In genomic region chr4:137527872-137528271, GRCm38 (mm10) we compare ENCODE assay signal across 22 mouse cellular contexts. TPM values are rescaled to one million over a fixed set of nuclear protein-coding genes. Genes with fewer than 3 reads are reported as not detected.
DNase-seq lines count a peak whose midpoint lies in the region; ATAC-seq and TF ChIP-seq lines count a peak whose summit lies in the region.
"Had no signal": no experiment of that assay in that cellular context is flagged by ENCODE, and none has a peak within 500 bp of the region (broad histone marks: within the 10 kb centered on the region; RNA-seq: fewer than 3 reads in every experiment).

No protein-coding gene starts in this region.

- H3K9ac ChIP-seq in forebrain, postnatal 0 days = no peak overlapping the region
- H3K9ac ChIP-seq: embryonic facial prominence, embryonic 13.5 days; heart, embryonic 15.5 days; hindbrain, embryonic 15.5 days had no signal

- no peak for DNase-seq in gastrocnemius, adult 2 months
- no peak for DNase-seq in gastrocnemius, postnatal 4 days (ENCODE audit: low spot score in 2 of 2)
- peak; percentile 33 to 73 for DNase-seq in heart, adult 9 months (ENCODE audit: low spot score in 2 of 2)
- no peak for DNase-seq in heart, postnatal 14 days
- DNase-seq in lung, postnatal 36 days = peak; percentile 17
- DNase-seq in lung, adult 18-20 months = no peak
- no peak for DNase-seq in forebrain, postnatal 0 days
- DNase-seq: cerebellum, adult 11-12 months; cerebellum, adult 9-10 months; cerebellum, postnatal 25 days; gastrocnemius, postnatal 10 days had no signal

- WGBS in forebrain, postnatal 0 days = 80% methylated on average over 6 of the region's 6 CpGs

- H3K4me1 ChIP-seq in forebrain, postnatal 0 days (ENCODE audit: insufficient read depth) = no peaks in the 10 kb centered on the region
- H3K4me1 ChIP-seq: embryonic facial prominence, embryonic 13.5 days; heart, embryonic 15.5 days; hindbrain, embryonic 15.5 days had no signal

- no peaks in the 10 kb centered on the region for H3K36me3 ChIP-seq in forebrain, postnatal 0 days (ENCODE audit: insufficient read depth)
- H3K36me3 ChIP-seq: hindbrain, embryonic 15.5 days had no signal

- H3K4me2 ChIP-seq in forebrain, postnatal 0 days (ENCODE audit: low read depth) = no peak overlapping the region
- H3K4me2 ChIP-seq: embryonic facial prominence, embryonic 13.5 days; heart, embryonic 15.5 days; hindbrain, embryonic 15.5 days had no signal

- no peaks in the 10 kb centered on the region for H3K27me3 ChIP-seq in forebrain, postnatal 0 days (ENCODE audit: insufficient read depth, low read length)
- H3K27me3 ChIP-seq: embryonic facial prominence, embryonic 13.5 days; heart, embryonic 15.5 days; hindbrain, embryonic 15.5 days had no signal

- no peak for ATAC-seq in forebrain, postnatal 0 days
- ATAC-seq: forebrain, embryonic 14.5 days had no signal

- no peaks in the 10 kb centered on the region for H3K9me3 ChIP-seq in forebrain, postnatal 0 days (ENCODE audit: low read length)
- H3K9me3 ChIP-seq: embryonic facial prominence, embryonic 13.5 days; heart, embryonic 15.5 days; hindbrain, embryonic 15.5 days had no signal

- intact Hi-C loops in gastrocnemius, adult 2 months (cut with DNase I) = no loop called here
- intact Hi-C loops in heart, postnatal 14 days (cut with DNase I) = no loop called here

- H3K4me3 ChIP-seq in gastrocnemius, adult 2 months = no peak overlapping the region
- no peak overlapping the region for H3K4me3 ChIP-seq in forebrain, postnatal 0 days (ENCODE audit: low read depth, low read length)
- H3K4me3 ChIP-seq: embryonic facial prominence, embryonic 13.5 days; heart, embryonic 15.5 days; hindbrain, embryonic 15.5 days had no signal

- H3K27ac ChIP-seq in gastrocnemius, adult 2 months = peak overlapping the region; percentile 70
- no peak overlapping the region for H3K27ac ChIP-seq in forebrain, postnatal 0 days (ENCODE audit: low read depth, low read length)
- H3K27ac ChIP-seq: embryonic facial prominence, embryonic 13.5 days; heart, embryonic 15.5 days; hindbrain, embryonic 15.5 days had no signal

- TF ChIP-seq CTCF in gastrocnemius, adult 2 months (IDR thresholded peaks at IDR 0.05) = no peak
- no peak for TF ChIP-seq CTCF in forebrain, postnatal 0 days (IDR thresholded peaks at IDR 0.05; ENCODE audit: low read depth)

RNA-seq across cellular contexts. Expression of gene Ldlrad2, which starts 46.5 kb away (rescaled TPM):
- not detected for total RNA-seq in gastrocnemius, adult 2 months (2021)
- total RNA-seq in gastrocnemius, postnatal 4 days (2021) = not detected
- total RNA-seq in heart, postnatal 14 days (2021) = not detected
- not detected in 2 replicates for total RNA-seq in forebrain, postnatal 0 days (2014; rRNA removed)
- polyA plus RNA-seq in forebrain, postnatal 0 days (2015; fragmentation: Nextera tagmentation; extraction: Ambion mirVana) = 0.52 TPM in 1 of 2 replicates, not detected in the other
- total RNA-seq: adrenal gland, postnatal 10 days; adrenal gland, postnatal 4 days; gastrocnemius, postnatal 10 days; heart, adult 18-20 months; heart, postnatal 36 days; MEL had no signal
- polyA plus RNA-seq: brain, embryonic 14.5 days; C2C12; embryonic facial prominence, embryonic 13.5 days; forebrain, embryonic 14.5 days had no signal

RNA-seq across cellular contexts. Expression of gene Hspg2, which starts 59.3 kb away (rescaled TPM):
- total RNA-seq in gastrocnemius, adult 2 months (2021) = 10 to 100 TPM; 55.2 to 77.5 TPM
- total RNA-seq in gastrocnemius, postnatal 4 days (2021) = 100 to 1,000 TPM; 336 to 381 TPM
- total RNA-seq in heart, postnatal 14 days (2021) = 100 to 1,000 TPM; 436 to 447 TPM
- 13.8 and 22.6 TPM in 2 replicates for total RNA-seq in forebrain, postnatal 0 days (2014; rRNA removed)
- polyA plus RNA-seq in forebrain, postnatal 0 days (2015; fragmentation: Nextera tagmentation; extraction: Ambion mirVana) = 2.3 and 2.6 TPM in 2 replicates

Comparison
In these comparisons a context has a peak if more than half of its experiments do, and no peak if none do; other contexts are left out.
1. DNase-seq: peak in heart, adult 9 months (2 of 2) and lung, postnatal 36 days (single experiment); none in gastrocnemius, adult 2 months (single experiment), gastrocnemius, postnatal 4 days (0 of 2), heart, postnatal 14 days (0 of 2), lung, adult 18-20 months (0 of 2) and forebrain, postnatal 0 days (single experiment).
2. RNA of gene Hspg2, which starts 59.3 kb away (total RNA-seq): 436 to 447 TPM in heart, postnatal 14 days and 336 to 381 TPM in gastrocnemius, postnatal 4 days; 55.2 to 77.5 TPM in gastrocnemius, adult 2 months and 13.8 to 22.6 TPM in forebrain, postnatal 0 days; every median in the first group is over 4 times any median in the second.